Mouse (Mus musculus) intestine, embryonic 14.5 days (tissue): ENCODE measurements around the gene Bean1. TPM values are rescaled to one million over a fixed set of nuclear protein-coding genes. Genes with fewer than 3 reads are reported as not detected.

ENCODE experiments used
- ATAC-seq: fragments of 200-750 bp; cut with Nextera tagmentation; replicated peaks from 2 replicates; pipeline ENCODE4 v1.8.0; 2017; ENCODE audit warnings: low read depth, moderate number of reproducible peaks, moderate TSS enrichment, moderate library complexity; ENCODE audit not compliant: low FRiP score, low TSS enrichment
- DNase-seq: peaks from one replicate; pipeline ENCODE4 v3.0.0-alpha.2; 2018; ENCODE audit warnings: low spot score
- H3K27ac ChIP-seq: fragments of 300-500 bp; sonication (generic); 2 replicates; pipeline ENCODE4 v1.5.1; 2014; ENCODE audit warnings: low read depth, mild to moderate bottlenecking, control low read depth
- H3K27me3 ChIP-seq: fragments of 300-500 bp; sonication (generic); replicated peaks from 2 replicates; pipeline ENCODE4 v1.6.1; 2014; ENCODE audit warnings: low read length, control low read depth; ENCODE audit not compliant: control insufficient read depth, insufficient read depth
- H3K36me3 ChIP-seq: fragments of 300-500 bp; sonication (generic); 2 replicates; pipeline ENCODE4 v1.6.1; 2014; ENCODE audit warnings: low read length, control low read depth; ENCODE audit not compliant: control insufficient read depth, insufficient read depth
- H3K4me1 ChIP-seq: fragments of 300-500 bp; sonication (generic); replicated peaks from 2 replicates; pipeline ENCODE4 v1.6.1; 2014; ENCODE audit warnings: low read length, control low read depth, mixed read lengths; ENCODE audit not compliant: control insufficient read depth, insufficient read depth
- H3K4me2 ChIP-seq: fragments of 300-500 bp; sonication (generic); 2 replicates; pipeline ENCODE4 v1.6.1; 2014; ENCODE audit warnings: low read length
- H3K4me3 ChIP-seq: fragments of 300-500 bp; sonication (generic); 2 replicates; pipeline ENCODE4 v1.5.1; 2014; ENCODE audit warnings: low read depth, low read length, control low read depth, mixed read lengths
- H3K9ac ChIP-seq: fragments of 300-500 bp; sonication (generic); 2 replicates; pipeline ENCODE4 v1.6.1; 2014; ENCODE audit warnings: mild to moderate bottlenecking, low read length
- H3K9me3 ChIP-seq: fragments of 300-500 bp; sonication (generic); 2 replicates; pipeline ENCODE4 v1.6.1; 2016; ENCODE audit warnings: low read length, control low read depth; ENCODE audit not compliant: control insufficient read depth
- WGBS: fragments of 180-500 bp; shearing (Covaris S2); extraction: QIAGEN DNeasy Blood & Tissue Kit; methylation state at CpG from one replicate; pipeline ENCODE4 v1.1.7; 2014; 5-methylcytosine and 5-hydroxymethylcytosine counted together
- polyA plus RNA-seq: library from polyadenylated mRNA; unstranded; fragments of >200 nt; fragmentation: Nextera tagmentation; extraction: Ambion mirVana; gene quantifications from 2 replicates; pipeline ENCODE4 v1.2.1, GENCODE M21; 2014

The Bean1 gene
- 2.3 and 2.4 TPM in 2 replicates for polyA plus RNA-seq

GRCm38 (mm10) chr8:104170118-104171049 lies at the start of gene Bean1:
Bean1 (plus strand) TSS chr8:104170442.
- ATAC-seq (peak; percentile 86), DNase-seq (peak; percentile 64)
- WGBS, result 2% methylated on average over 82 of the region's 87 CpGs
- Histone ChIP-seq H3K4me3 (peak within 1 kb of the TSS; percentile 55), H3K4me2 (peak within 1 kb of the TSS; percentile 95), H3K9ac (peak within 1 kb of the TSS; percentile 61), H3K9me3 (no peaks in the 10 kb centered on the region), H3K27ac (no peak within 1 kb of the TSS), H3K36me3 (no peaks in the 10 kb centered on the region), H3K27me3 (peaks cover 45% of the 10 kb centered on the region), H3K4me1 (0 out of 2 replicates have a peak, but pooled peaks cover 3% of the 10 kb centered on the region)

- Histone ChIP-seq H3K36me3 (no peaks in the 10 kb centered on the region), H3K4me1 (no peaks in the 10 kb centered on the region), H3K27ac (no peak overlapping the region), H3K9me3 (no peaks in the 10 kb centered on the region), H3K4me3 (no peak overlapping the region), H3K4me2 (no peak overlapping the region), H3K9ac (no peak overlapping the region), H3K27me3 (no peaks in the 10 kb centered on the region)
- WGBS, result 69% methylated on average over 12 of the region's 12 CpGs
- ATAC-seq, result no peak
- DNase-seq, result no peak
These were observed 48.4 kb upstream of the Bean1 start for GRCm38 (mm10) chr8:104121640-104122416.

GRCm38 (mm10) chr8:104123080-104123657 lies 47.1 kb upstream of the Bean1 start:
- H3K4me1 ChIP-seq, result no peaks in the 10 kb centered on the region
- DNase-seq (no peak), ATAC-seq (no peak)
- no peak overlapping the region for H3K4me2 ChIP-seq
- H3K4me3 ChIP-seq, result no peak overlapping the region
- no peak overlapping the region for H3K27ac ChIP-seq
- H3K9ac ChIP-seq, result no peak overlapping the region
- no peaks in the 10 kb centered on the region for H3K9me3 ChIP-seq
- H3K36me3 ChIP-seq, result no peaks in the 10 kb centered on the region
- H3K27me3 ChIP-seq, result no peaks in the 10 kb centered on the region
- 93% methylated on average over 2 of the region's 2 CpGs for WGBS

DNA sequence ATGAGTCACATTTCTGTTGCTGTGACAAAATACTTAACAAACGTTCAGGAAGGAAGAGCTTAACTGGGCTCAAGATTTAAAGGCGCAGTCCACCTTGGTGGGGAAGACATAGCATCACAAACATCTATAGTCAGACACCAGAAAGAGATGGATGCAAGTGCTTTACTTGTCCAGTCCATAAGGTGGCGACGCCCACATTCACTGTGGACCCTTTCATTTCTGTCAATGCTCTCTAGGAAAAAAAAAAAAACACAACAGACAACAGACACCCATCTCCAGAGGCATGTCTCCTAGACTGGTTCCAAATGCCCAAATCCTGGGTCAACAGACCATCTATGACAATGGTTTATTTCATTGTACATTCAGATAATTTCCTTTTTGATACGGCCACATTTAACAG lies 45.7 kb upstream of the Bean1 start:
- Histone ChIP-seq H3K9ac (no peak overlapping the region), H3K9me3 (no peaks in the 10 kb centered on the region), H3K27ac (no peak overlapping the region), H3K27me3 (no peaks in the 10 kb centered on the region), H3K4me1 (no peaks in the 10 kb centered on the region), H3K36me3 (no peaks in the 10 kb centered on the region), H3K4me3 (no peak overlapping the region), H3K4me2 (no peak overlapping the region)
- DNase-seq (no peak), ATAC-seq (no peak)
- WGBS, result 77% methylated on average over 5 of the region's 5 CpGs

- WGBS, result 60% methylated on average over 4 of the region's 4 CpGs
- H3K4me3 ChIP-seq, result no peak overlapping the region
- no peak for ATAC-seq
These were observed 42.9 kb upstream of the Bean1 start for GRCm38 (mm10) chr8:104127160-104127883.

GRCm38 (mm10) chr8:104130916-104131315 lies 39.3 kb upstream of the Bean1 start:
- peak; percentile 29 for DNase-seq
- Histone ChIP-seq H3K36me3 (no peaks in the 10 kb centered on the region), H3K27ac (no peak overlapping the region), H3K4me3 (no peak overlapping the region), H3K4me1 (no peaks in the 10 kb centered on the region), H3K9ac (no peak overlapping the region), H3K4me2 (no peak overlapping the region), H3K9me3 (no peaks in the 10 kb centered on the region), H3K27me3 (no peaks in the 10 kb centered on the region)
- 91% methylated on average over 9 of the region's 9 CpGs for WGBS
- ATAC-seq, result no peak

More at GRCm38 (mm10) chr8:104127160-104127883, 42.9 kb upstream of the Bean1 start:
- DNase-seq, result no peak
- Histone ChIP-seq H3K27ac (no peak overlapping the region), H3K9ac (no peak overlapping the region), H3K36me3 (no peaks in the 10 kb centered on the region), H3K4me1 (no peaks in the 10 kb centered on the region), H3K4me2 (no peak overlapping the region), H3K27me3 (no peaks in the 10 kb centered on the region), H3K9me3 (no peaks in the 10 kb centered on the region)

- H3K4me2 ChIP-seq, result no peak overlapping the region
- H3K4me3 ChIP-seq, result no peak overlapping the region
- H3K9ac ChIP-seq, result no peak overlapping the region
- no peaks in the 10 kb centered on the region for H3K9me3 ChIP-seq
- no peaks in the 10 kb centered on the region for H3K4me1 ChIP-seq
- no peaks in the 10 kb centered on the region for H3K36me3 ChIP-seq
- no peak for ATAC-seq
- no peak for DNase-seq
- no peaks in the 10 kb centered on the region for H3K27me3 ChIP-seq
- WGBS, result 81% methylated on average over 7 of the region's 7 CpGs
- no peak overlapping the region for H3K27ac ChIP-seq
These were observed 38.7 kb upstream of the Bean1 start for GRCm38 (mm10) chr8:104131414-104131975.

DNA sequence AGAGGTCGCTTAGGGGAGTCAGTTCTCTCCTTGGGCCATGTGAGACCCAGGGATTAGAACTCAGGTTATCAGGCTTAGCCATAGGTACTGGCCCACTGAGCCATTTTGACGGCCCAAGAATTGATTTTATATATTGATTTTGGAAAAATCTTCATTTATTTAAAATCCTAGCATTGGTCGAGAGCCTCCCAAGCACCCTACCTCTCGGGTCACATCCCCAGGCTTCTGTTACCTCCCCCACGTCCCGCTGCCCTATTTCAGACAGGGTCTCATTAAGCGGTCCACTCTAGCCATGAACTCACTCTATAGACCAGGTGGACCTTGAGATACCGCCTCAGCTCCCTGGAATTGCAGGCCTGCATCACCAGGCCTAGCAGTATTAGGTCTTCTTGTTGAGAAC lies 35.7 kb upstream of the Bean1 start:
- WGBS, result 90% methylated on average over 8 of the region's 8 CpGs

More for the DNA sequence above, 35.7 kb upstream of the Bean1 start:
- Histone ChIP-seq H3K4me1 (no peaks in the 10 kb centered on the region), H3K4me2 (no peak overlapping the region), H3K36me3 (no peaks in the 10 kb centered on the region), H3K27me3 (no peaks in the 10 kb centered on the region), H3K4me3 (no peak overlapping the region), H3K27ac (no peak overlapping the region), H3K9ac (no peak overlapping the region), H3K9me3 (no peaks in the 10 kb centered on the region)
- ATAC-seq (no peak), DNase-seq (peak; percentile 38)
